Mouse (Mus musculus) ES-Bruce4 (cell line): ENCODE measurements around the gene Ankrd34a. TPM values are rescaled to one million over a fixed set of nuclear protein-coding genes. Genes with fewer than 3 reads are reported as not detected.
A peak's percentile ranks its signal among the peaks of the same experiment; 100 is the strongest.

Experiments
- H3K27ac ChIP-seq: 2 replicates; pipeline ENCODE4 v1.5.1; 2012; ENCODE audit warnings: low read length, inconsistent platforms; ENCODE audit not compliant: insufficient read depth
- H3K27me3 ChIP-seq: 2 replicates; pipeline ENCODE4 v1.6.1; 2012; ENCODE audit warnings: mild to moderate bottlenecking, low read length, inconsistent platforms; ENCODE audit not compliant: control insufficient read depth, poor library complexity, insufficient read depth, severe bottlenecking
- H3K36me3 ChIP-seq: 2 replicates; pipeline ENCODE4 v1.6.1; 2012; ENCODE audit warnings: inconsistent platforms, mild to moderate bottlenecking, low read length, moderate library complexity; ENCODE audit not compliant: control insufficient read depth, poor library complexity, insufficient read depth, severe bottlenecking
- H3K4me1 ChIP-seq: one replicate; pipeline ENCODE4 v1.8.1; 2011; ENCODE audit warnings: low read length; ENCODE audit not compliant: control insufficient read depth, insufficient read depth
- H3K4me3 ChIP-seq: 2 replicates; pipeline ENCODE4 v1.5.1; 2011; ENCODE audit warnings: low read depth, mild to moderate bottlenecking, low read length
- H3K9ac ChIP-seq: 2 replicates; pipeline ENCODE4 v1.6.1; 2012; ENCODE audit warnings: low read depth, mild to moderate bottlenecking, inconsistent platforms; ENCODE audit not compliant: poor library complexity, severe bottlenecking
- H3K9me3 ChIP-seq: replicated peaks from 2 replicates; pipeline ENCODE4 v1.6.1; 2012; ENCODE audit warnings: mild to moderate bottlenecking, low read length, inconsistent platforms; ENCODE audit not compliant: control insufficient read depth, poor library complexity, insufficient read depth, severe bottlenecking
- CTCF ChIP-seq: IDR thresholded peaks from one replicate; pipeline ENCODE4 v1.8.1; 2011; ENCODE audit warnings: low read depth, low read length
- EP300 ChIP-seq: IDR thresholded peaks from 2 replicates; pipeline ENCODE4 v1.6.1; 2011; ENCODE audit warnings: low read depth, low read length; ENCODE audit not compliant: insufficient read depth
- POLR2A ChIP-seq: IDR thresholded peaks from one replicate; pipeline ENCODE4 v1.8.1; 2011; ENCODE audit warnings: low read length; ENCODE audit not compliant: insufficient read depth
- polyA plus RNA-seq: library from polyadenylated mRNA; stranded (reverse); fragments of >200 nt; gene quantifications from 2 replicates; pipeline ENCODE4 v1.2.4, GENCODE M21; 2011; ENCODE audit warnings: low read depth; ENCODE audit not compliant: missing spikeins, insufficient read depth, insufficient read length

The Ankrd34a gene
- polyA plus RNA-seq, 1 experiment, result 0.31 TPM

DNA sequence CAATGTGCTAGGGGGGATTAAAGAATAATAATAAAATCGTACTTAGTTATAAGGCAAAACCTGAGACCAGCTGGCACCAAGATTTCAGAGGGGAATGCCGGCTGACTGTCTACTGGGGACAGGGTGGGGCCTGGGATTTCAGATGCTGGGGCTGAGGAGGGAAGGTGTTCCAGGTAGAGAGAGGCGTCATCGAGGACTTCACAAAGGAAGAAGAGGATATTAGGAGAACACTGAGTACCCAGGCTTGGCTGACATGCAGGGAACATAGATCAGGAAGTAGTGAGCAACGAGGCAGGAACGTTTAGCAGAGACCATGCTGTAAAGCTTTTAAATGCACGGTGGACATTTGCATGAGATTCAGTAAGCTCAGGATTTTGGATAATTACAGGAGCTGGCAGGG, 44.5 kb upstream of the Ankrd34a start:
- H3K9me3 ChIP-seq, result no peaks in the 10 kb centered on the region
- 0 out of 2 replicates have a peak overlapping the region, but pooled peaks have one; percentile 1 for H3K27ac ChIP-seq
- no peaks in the 10 kb centered on the region for H3K36me3 ChIP-seq
- no peaks in the 10 kb centered on the region for H3K27me3 ChIP-seq
- H3K4me3 ChIP-seq, result no peak overlapping the region
- TF ChIP-seq POLR2A (no peak), EP300 (no peak), CTCF (no peak)
- H3K4me1 ChIP-seq, result peaks cover 1% of the 10 kb centered on the region
- H3K9ac ChIP-seq, result peak overlapping the region; percentile 38; the same call in 1 of the 2 replicates

DNA sequence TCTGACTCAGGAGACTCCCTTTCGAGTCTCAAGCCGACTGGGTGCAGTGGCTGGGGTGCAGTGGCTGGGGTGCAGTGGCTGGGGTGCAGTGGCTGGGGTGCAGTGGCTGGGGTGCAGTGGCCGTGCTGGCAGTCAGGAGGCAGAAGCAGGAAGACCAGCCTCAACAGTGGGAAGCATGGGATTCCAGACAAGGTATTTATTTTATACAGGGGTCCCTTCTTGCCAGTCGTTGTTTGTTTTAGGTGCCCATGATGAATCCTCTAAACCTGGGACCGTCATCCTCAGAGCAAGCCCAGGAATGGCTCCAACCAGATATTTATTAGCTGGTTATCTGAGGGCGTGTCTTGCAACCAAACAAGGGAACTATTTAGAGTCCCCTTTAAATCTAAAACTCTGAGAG, 42.8 kb upstream of the Ankrd34a start:
- Histone ChIP-seq H3K4me3 (no peak overlapping the region), H3K27me3 (no peaks in the 10 kb centered on the region), H3K4me1 (peaks cover 1% of the 10 kb centered on the region), H3K9ac (no peak overlapping the region), H3K36me3 (peaks cover 5% of the 10 kb centered on the region), H3K27ac (no peak overlapping the region), H3K9me3 (no peaks in the 10 kb centered on the region)
- TF ChIP-seq POLR2A, result no peak
- TF ChIP-seq EP300, result no peak
- TF ChIP-seq CTCF, result no peak

DNA sequence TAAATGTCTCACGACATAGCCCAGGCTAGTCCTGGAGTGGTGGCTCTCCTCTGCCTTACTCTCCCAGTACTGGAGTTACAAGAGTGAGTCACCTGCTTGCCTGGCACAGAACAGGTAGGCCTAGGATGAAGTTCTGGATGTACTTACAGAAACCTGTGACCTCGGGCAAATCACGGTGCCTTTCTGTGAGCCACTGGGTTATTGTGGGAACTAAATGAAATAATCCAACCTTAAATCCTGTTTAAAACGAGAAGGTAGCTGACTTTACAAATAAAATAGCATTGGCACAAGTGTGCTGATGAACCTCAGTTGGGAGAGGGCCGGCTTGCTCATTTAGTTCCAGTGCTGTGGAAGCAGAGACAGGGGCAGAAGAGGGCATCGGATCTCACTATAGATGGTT, 42.2 kb upstream of the Ankrd34a start:
- H3K27ac ChIP-seq, result no peak overlapping the region
- H3K36me3 ChIP-seq, result peaks cover 11% of the 10 kb centered on the region
- H3K9ac ChIP-seq, result no peak overlapping the region
- no peak for TF ChIP-seq EP300
- no peak for TF ChIP-seq POLR2A
- TF ChIP-seq CTCF, result no peak
- H3K9me3 ChIP-seq, result no peaks in the 10 kb centered on the region
- no peaks in the 10 kb centered on the region for H3K27me3 ChIP-seq
- H3K4me1 ChIP-seq, result peaks cover 1% of the 10 kb centered on the region
- H3K4me3 ChIP-seq, result no peak overlapping the region

- TF ChIP-seq POLR2A (no peak), CTCF (no peak), EP300 (no peak)
These were observed 41.3 kb upstream of the Ankrd34a start for GRCm38 (mm10) chr3:96555041-96555596.

GRCm38 (mm10) chr3:96555999-96556614, 40.3 kb upstream of the Ankrd34a start:
- no peaks in the 10 kb centered on the region for H3K9me3 ChIP-seq
- no peaks in the 10 kb centered on the region for H3K4me1 ChIP-seq
- no peak overlapping the region for H3K9ac ChIP-seq
- no peaks in the 10 kb centered on the region for H3K27me3 ChIP-seq
- no peak overlapping the region for H3K27ac ChIP-seq
- no peak overlapping the region for H3K4me3 ChIP-seq
- TF ChIP-seq POLR2A, result no peak
- TF ChIP-seq EP300, result no peak
- TF ChIP-seq CTCF, result no peak
- H3K36me3 ChIP-seq, result peaks cover 30% of the 10 kb centered on the region

More at GRCm38 (mm10) chr3:96555041-96555596, 41.3 kb upstream of the Ankrd34a start:
- Histone ChIP-seq H3K27ac (no peak overlapping the region), H3K4me3 (no peak overlapping the region), H3K9me3 (no peaks in the 10 kb centered on the region), H3K36me3 (peaks cover 20% of the 10 kb centered on the region), H3K9ac (no peak overlapping the region), H3K4me1 (peaks cover 1% of the 10 kb centered on the region), H3K27me3 (no peaks in the 10 kb centered on the region)
